Mouse (Mus musculus): ENCODE measurements around the gene Ackr3.

Ackr3 gene

GRCm38 (mm10) chr1:90262380-90262779, 58.6 kb downstream of the Ackr3 start:
- no peak for DNase-seq
